In the genomic region with DNA sequence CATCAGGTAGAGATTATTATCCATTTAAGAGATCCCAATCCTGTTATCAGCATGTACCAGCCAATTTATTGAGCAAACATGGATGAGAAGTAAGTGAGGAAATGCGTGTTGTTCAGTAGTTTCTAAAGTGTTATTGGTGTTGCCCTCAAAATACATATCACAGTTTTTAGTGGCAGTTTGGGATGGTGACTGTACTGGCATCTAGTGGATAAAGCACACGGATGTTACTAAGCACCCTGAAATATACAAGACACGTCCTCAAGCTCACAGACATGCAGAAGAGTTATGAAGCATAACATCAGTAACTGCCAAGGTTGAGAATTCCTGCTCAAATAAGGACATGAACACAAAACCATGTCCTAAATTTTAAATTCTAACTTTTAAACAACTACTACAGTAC, we compare ENCODE assay signal across 24 mouse cellular contexts.
A peak's percentile ranks its signal among the peaks of the same experiment; 100 is the strongest.
DNase-seq lines count a peak whose midpoint lies in the region; ATAC-seq and TF ChIP-seq lines count a peak whose summit lies in the region.
"Had no signal": no experiment of that assay in that cellular context is flagged by ENCODE, and none has a peak within 500 bp of the region (broad histone marks: within the 10 kb centered on the region; RNA-seq: fewer than 3 reads in every experiment).

No protein-coding gene starts in this region.

- no peak for DNase-seq in forebrain, postnatal 0 days
- no peak for DNase-seq in hindbrain, postnatal 0 days (ENCODE audit: low spot score)
- DNase-seq in hindbrain, embryonic 10.5 days (ENCODE audit: low spot score), result no peak
- no peak for DNase-seq in midbrain, postnatal 0 days (ENCODE audit: low spot score)
- no peak for DNase-seq in midbrain, embryonic 10.5 days (ENCODE audit: low spot score)
- DNase-seq: adrenal gland, adult 2 months; adrenal gland, postnatal 10 days; adrenal gland, postnatal 36 days; B cell, adult 2 months; cerebellum, adult 11-12 months; cerebellum, adult 2 months; cerebellum, adult 9-10 months; cerebellum, postnatal 10 days; cerebellum, postnatal 25 days had no signal

- no peak for ATAC-seq in forebrain, postnatal 0 days
- ATAC-seq in forebrain, embryonic 13.5 days, result no peak
- no peak for ATAC-seq in hindbrain, postnatal 0 days
- no peak for ATAC-seq in midbrain, postnatal 0 days (ENCODE audit: low FRiP score)
- ATAC-seq: activated CD4-positive, CD25-positive, alpha-beta regulatory T cell, adult 4 months; CD4-positive, CD25-positive, alpha-beta regulatory T cell, adult 4 months; forebrain, embryonic 14.5 days; forebrain, embryonic 16.5 days; Patski had no signal

- no peaks in the 10 kb centered on the region for H3K4me1 ChIP-seq in forebrain, postnatal 0 days (ENCODE audit: insufficient read depth)
- no peaks in the 10 kb centered on the region for H3K4me1 ChIP-seq in forebrain, embryonic 13.5 days
- H3K4me1 ChIP-seq in hindbrain, postnatal 0 days (ENCODE audit: insufficient read depth, low read length), result no peaks in the 10 kb centered on the region
- H3K4me1 ChIP-seq in hindbrain, embryonic 10.5 days (replicated peaks), result peaks cover 5% of the 10 kb centered on the region
- H3K4me1 ChIP-seq in midbrain, postnatal 0 days (ENCODE audit: insufficient read depth, low read length), result no peaks in the 10 kb centered on the region
- peaks cover 5% of the 10 kb centered on the region; the same call in 1 of the 2 replicates for H3K4me1 ChIP-seq in midbrain, embryonic 10.5 days
- H3K4me1 ChIP-seq: embryonic facial prominence, embryonic 10.5 days; embryonic facial prominence, embryonic 12.5 days had no signal

- 0 out of 2 replicates have a peak, but pooled peaks have one; percentile 17 for TF ChIP-seq CTCF in forebrain, postnatal 0 days (IDR thresholded peaks at IDR 0.05; ENCODE audit: low read depth)
- peak; percentile 20; the same call in 1 of the 2 replicates for TF ChIP-seq CTCF in hindbrain, postnatal 0 days (IDR thresholded peaks at IDR 0.05; ENCODE audit: low read depth)
- peak; percentile 33 for TF ChIP-seq CTCF in midbrain, postnatal 0 days (IDR thresholded peaks at IDR 0.05)

- H3K4me2 ChIP-seq in forebrain, postnatal 0 days (ENCODE audit: low read depth), result no peak overlapping the region
- H3K4me2 ChIP-seq in forebrain, embryonic 13.5 days, result no peak overlapping the region
- no peak overlapping the region for H3K4me2 ChIP-seq in hindbrain, postnatal 0 days (ENCODE audit: low read depth, low read length)
- H3K4me2 ChIP-seq in midbrain, postnatal 0 days (ENCODE audit: low read depth, low read length, poor library complexity, severe bottlenecking), result no peak overlapping the region
- H3K4me2 ChIP-seq: embryonic facial prominence, embryonic 12.5 days had no signal

- no peaks in the 10 kb centered on the region for H3K27me3 ChIP-seq in forebrain, postnatal 0 days (ENCODE audit: insufficient read depth, low read length)
- no peaks in the 10 kb centered on the region for H3K27me3 ChIP-seq in forebrain, embryonic 13.5 days
- no peaks in the 10 kb centered on the region for H3K27me3 ChIP-seq in hindbrain, postnatal 0 days (ENCODE audit: insufficient read depth, low read length)
- H3K27me3 ChIP-seq in hindbrain, embryonic 10.5 days (ENCODE audit: insufficient read depth, poor library complexity, severe bottlenecking), result no peaks in the 10 kb centered on the region
- H3K27me3 ChIP-seq in midbrain, postnatal 0 days (ENCODE audit: insufficient read depth, low read length), result no peaks in the 10 kb centered on the region
- H3K27me3 ChIP-seq in midbrain, embryonic 10.5 days (ENCODE audit: low read depth, poor library complexity, severe bottlenecking), result no peaks in the 10 kb centered on the region
- H3K27me3 ChIP-seq: CH12.LX; embryonic facial prominence, embryonic 12.5 days had no signal

- no peak overlapping the region for H3K4me3 ChIP-seq in forebrain, postnatal 0 days (ENCODE audit: low read depth, low read length)
- no peak overlapping the region for H3K4me3 ChIP-seq in forebrain, embryonic 13.5 days
- no peak overlapping the region for H3K4me3 ChIP-seq in hindbrain, postnatal 0 days (ENCODE audit: low read length)
- no peak overlapping the region for H3K4me3 ChIP-seq in hindbrain, embryonic 10.5 days
- H3K4me3 ChIP-seq in midbrain, postnatal 0 days (ENCODE audit: low read depth, low read length), result no peak overlapping the region
- no peak overlapping the region for H3K4me3 ChIP-seq in midbrain, embryonic 10.5 days
- H3K4me3 ChIP-seq: embryonic facial prominence, embryonic 10.5 days; embryonic facial prominence, embryonic 12.5 days had no signal

- WGBS in forebrain, postnatal 0 days, result 75% methylated on average over 3 of the region's 3 CpGs
- 83% methylated on average over 3 of the region's 3 CpGs for WGBS in forebrain, embryonic 13.5 days
- WGBS in hindbrain, postnatal 0 days, result 72% methylated on average over 3 of the region's 3 CpGs
- 77% methylated on average over 3 of the region's 3 CpGs for WGBS in hindbrain, embryonic 10.5 days
- WGBS in midbrain, postnatal 0 days, result 82% methylated on average over 3 of the region's 3 CpGs
- WGBS in midbrain, embryonic 10.5 days, result 92% methylated on average over 3 of the region's 3 CpGs

- H3K36me3 ChIP-seq in forebrain, postnatal 0 days (ENCODE audit: insufficient read depth), result no peaks in the 10 kb centered on the region
- no peaks in the 10 kb centered on the region for H3K36me3 ChIP-seq in forebrain, embryonic 13.5 days (ENCODE audit: poor library complexity, severe bottlenecking)
- no peaks in the 10 kb centered on the region for H3K36me3 ChIP-seq in hindbrain, postnatal 0 days (ENCODE audit: insufficient read depth, low read length)
- H3K36me3 ChIP-seq in hindbrain, embryonic 10.5 days, result no peaks in the 10 kb centered on the region
- H3K36me3 ChIP-seq in midbrain, postnatal 0 days (ENCODE audit: insufficient read depth, low read length), result no peaks in the 10 kb centered on the region
- H3K36me3 ChIP-seq in midbrain, embryonic 10.5 days, result no peaks in the 10 kb centered on the region
- H3K36me3 ChIP-seq: embryonic facial prominence, embryonic 10.5 days; embryonic facial prominence, embryonic 12.5 days; G1E had no signal

- no peak overlapping the region for H3K9ac ChIP-seq in forebrain, postnatal 0 days
- no peak overlapping the region for H3K9ac ChIP-seq in forebrain, embryonic 13.5 days
- no peak overlapping the region for H3K9ac ChIP-seq in hindbrain, postnatal 0 days (replicated peaks; ENCODE audit: low read length)
- H3K9ac ChIP-seq in midbrain, postnatal 0 days (replicated peaks; ENCODE audit: low read length, poor library complexity, severe bottlenecking), result no peak overlapping the region
- H3K9ac ChIP-seq: embryonic facial prominence, embryonic 12.5 days had no signal

- H3K27ac ChIP-seq in forebrain, postnatal 0 days (ENCODE audit: low read depth, low read length), result no peak overlapping the region
- no peak overlapping the region for H3K27ac ChIP-seq in forebrain, embryonic 13.5 days
- no peak overlapping the region for H3K27ac ChIP-seq in hindbrain, postnatal 0 days
- H3K27ac ChIP-seq in hindbrain, embryonic 10.5 days, result no peak overlapping the region
- no peak overlapping the region for H3K27ac ChIP-seq in midbrain, postnatal 0 days (ENCODE audit: low read depth, low read length)
- no peak overlapping the region for H3K27ac ChIP-seq in midbrain, embryonic 10.5 days (replicated peaks)
- H3K27ac ChIP-seq: embryonic facial prominence, embryonic 10.5 days; embryonic facial prominence, embryonic 12.5 days had no signal

- H3K9me3 ChIP-seq in forebrain, postnatal 0 days (ENCODE audit: low read length), result no peaks in the 10 kb centered on the region
- H3K9me3 ChIP-seq in forebrain, embryonic 13.5 days (replicated peaks), result no peaks in the 10 kb centered on the region
- H3K9me3 ChIP-seq in hindbrain, postnatal 0 days (ENCODE audit: low read length), result no peaks in the 10 kb centered on the region
- no peaks in the 10 kb centered on the region for H3K9me3 ChIP-seq in hindbrain, embryonic 10.5 days
- no peaks in the 10 kb centered on the region for H3K9me3 ChIP-seq in midbrain, postnatal 0 days (ENCODE audit: low read length)
- H3K9me3 ChIP-seq in midbrain, embryonic 10.5 days (replicated peaks), result no peaks in the 10 kb centered on the region
- H3K9me3 ChIP-seq: embryonic facial prominence, embryonic 10.5 days; embryonic facial prominence, embryonic 12.5 days; G1E had no signal
